In the genomic region with DNA sequence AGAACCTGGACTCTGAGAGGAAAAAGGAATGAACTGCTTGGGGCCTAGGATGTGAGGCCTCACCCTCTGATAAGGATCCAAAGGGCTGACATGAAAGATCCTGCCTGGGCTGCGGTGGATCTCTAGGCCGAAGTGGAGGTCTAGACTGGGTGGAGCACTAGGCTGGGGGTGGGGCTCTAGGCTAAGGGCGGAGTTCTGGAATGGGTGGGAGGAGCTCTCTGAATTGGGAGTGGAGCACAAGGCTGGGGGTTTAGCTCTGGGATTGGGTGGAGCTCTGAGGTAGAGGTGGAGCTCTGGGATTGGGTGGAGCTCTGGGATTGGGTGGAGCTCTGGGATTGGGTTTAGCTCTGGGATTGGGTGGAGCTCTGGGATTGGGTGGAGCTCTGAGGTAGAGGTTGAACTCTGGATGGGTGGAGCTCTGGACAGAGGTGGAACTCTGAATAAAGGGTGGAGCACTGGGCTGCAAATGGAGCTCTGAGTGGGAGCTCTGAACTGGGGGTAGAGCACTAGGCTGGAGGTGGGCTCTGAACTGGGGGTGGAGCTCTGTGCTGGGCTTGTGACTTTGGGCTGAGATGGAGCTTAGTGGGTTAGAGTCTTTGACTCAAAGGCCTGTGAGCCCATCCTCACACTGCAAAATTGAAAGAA, we compare ENCODE assay signal across 9 mouse cellular contexts.
DNase-seq lines count a peak whose midpoint lies in the region; ATAC-seq lines count a peak whose summit lies in the region.
"Had no signal": no experiment of that assay in that cellular context is flagged by ENCODE, and none has a peak within 500 bp of the region (broad histone marks: within the 10 kb centered on the region; RNA-seq: fewer than 3 reads in every experiment).

No protein-coding gene starts in this region.

- no peaks in the 10 kb centered on the region for H3K36me3 ChIP-seq in heart, embryonic 10.5 days
- H3K36me3 ChIP-seq in embryonic facial prominence, embryonic 10.5 days (replicated peaks): no peaks in the 10 kb centered on the region
- H3K36me3 ChIP-seq in liver, embryonic 11.5 days (ENCODE audit: control insufficient read depth, insufficient read depth, low read length): no peaks in the 10 kb centered on the region

- no peak for DNase-seq in heart, embryonic 10.5 days (ENCODE audit: low spot score)
- no peak for DNase-seq in heart, adult 9 months (ENCODE audit: low spot score in 2 of 2)
- DNase-seq in embryonic facial prominence, embryonic 10.5 days (ENCODE audit: low spot score): no peak
- peak; percentile 17 for DNase-seq in heart, postnatal 4 days
- no peak for DNase-seq in liver, embryonic 11.5 days (ENCODE audit: low spot score)
- peak; percentile 62 for DNase-seq in testis, postnatal 14 days (ENCODE audit: low spot score)
- DNase-seq in layer of hippocampus, adult 9-11 months: no peak
- no peak for DNase-seq in left cerebral cortex, postnatal 10 days (ENCODE audit: extremely low spot score in 1 of 2, low spot score in 2 of 2)

- H3K9ac ChIP-seq in liver, embryonic 11.5 days (ENCODE audit: low read depth, low read length): no peak overlapping the region

- no peaks in the 10 kb centered on the region for H3K9me3 ChIP-seq in heart, embryonic 10.5 days
- H3K9me3 ChIP-seq in embryonic facial prominence, embryonic 10.5 days: no peaks in the 10 kb centered on the region
- H3K9me3 ChIP-seq in liver, embryonic 11.5 days (ENCODE audit: control insufficient read depth, low read length): no peaks in the 10 kb centered on the region

- H3K27ac ChIP-seq in heart, embryonic 10.5 days: 0 out of 2 replicates have a peak overlapping the region, but pooled peaks have one; percentile 16
- peak overlapping the region; percentile 59 for H3K27ac ChIP-seq in embryonic facial prominence, embryonic 10.5 days (replicated peaks)
- no peak overlapping the region for H3K27ac ChIP-seq in liver, embryonic 11.5 days (ENCODE audit: low read depth, low read length)

- no peak overlapping the region for H3K4me3 ChIP-seq in heart, embryonic 10.5 days
- no peak overlapping the region for H3K4me3 ChIP-seq in embryonic facial prominence, embryonic 10.5 days
- H3K4me3 ChIP-seq in liver, embryonic 11.5 days (ENCODE audit: low read depth, low read length): no peak overlapping the region
- H3K4me3 ChIP-seq: erythroblast, embryonic 14.5 days had no signal

- ATAC-seq in liver, embryonic 11.5 days (replicated peaks; ENCODE audit: low FRiP score): peak; percentile 75

- 15% methylated on average over 3 of the region's 3 CpGs for WGBS in heart, embryonic 10.5 days
- WGBS in embryonic facial prominence, embryonic 10.5 days: 25% methylated on average over 3 of the region's 3 CpGs
- 9% methylated on average over 3 of the region's 3 CpGs for WGBS in liver, embryonic 11.5 days

- peaks cover 12% of the 10 kb centered on the region for H3K4me1 ChIP-seq in heart, embryonic 10.5 days
- peaks cover 21% of the 10 kb centered on the region for H3K4me1 ChIP-seq in embryonic facial prominence, embryonic 10.5 days
- 0 out of 2 replicates have a peak, but pooled peaks cover 2% of the 10 kb centered on the region for H3K4me1 ChIP-seq in liver, embryonic 11.5 days (replicated peaks; ENCODE audit: control insufficient read depth, insufficient read depth, low read length)

- H3K27me3 ChIP-seq in heart, embryonic 10.5 days (ENCODE audit: insufficient read depth, poor library complexity, severe bottlenecking): peaks cover 31% of the 10 kb centered on the region
- H3K27me3 ChIP-seq in embryonic facial prominence, embryonic 10.5 days (replicated peaks; ENCODE audit: low read depth, poor library complexity, severe bottlenecking): peaks cover 16% of the 10 kb centered on the region
- H3K27me3 ChIP-seq in liver, embryonic 11.5 days (replicated peaks; ENCODE audit: control insufficient read depth, insufficient read depth, low read length): no peaks in the 10 kb centered on the region; the same call in 1 of the 2 replicates

- H3K4me2 ChIP-seq in liver, embryonic 11.5 days: no peak overlapping the region

- intact Hi-C loops in left cerebral cortex, postnatal 10 days (cut with DNase I): loop anchor here (10.0 kb wide), 3 partner anchors 202 to 1892 kb away; no protein-coding TSS in a partner anchor

Comparison
In these comparisons a context has a peak if more than half of its experiments do, and no peak if none do; other contexts are left out.
1. DNase-seq: peak in heart, postnatal 4 days (single experiment) and testis, postnatal 14 days (single experiment); none in heart, embryonic 10.5 days (single experiment), heart, adult 9 months (0 of 2), embryonic facial prominence, embryonic 10.5 days (single experiment), liver, embryonic 11.5 days (single experiment), layer of hippocampus, adult 9-11 months (single experiment) and left cerebral cortex, postnatal 10 days (0 of 2).